Mouse (Mus musculus) heart, postnatal 0 days (tissue): Measurements from ENCODE around the gene Mus81. TPM values are rescaled to one million over a fixed set of nuclear protein-coding genes. Genes with fewer than 3 reads are reported as not detected.

Experiments
- ATAC-seq: fragments of 200-750 bp; cut with Nextera tagmentation; 2 replicates; pipeline ENCODE4 v1.8.0; 2017; ENCODE audit warnings: low read depth, moderate number of reproducible peaks, moderate library complexity; ENCODE audit not compliant: insufficient read depth
- DNase-seq: peaks from one replicate; pipeline ENCODE4 v3.0.0-alpha.2; 2016; ENCODE audit warnings: low spot score
- H3K27ac ChIP-seq: fragments of 300-500 bp; sonication (generic); 2 replicates; pipeline ENCODE4 v1.5.1; 2014; ENCODE audit warnings: low read depth, mild to moderate bottlenecking
- H3K27me3 ChIP-seq: fragments of 300-500 bp; sonication (generic); 2 replicates; pipeline ENCODE4 v1.6.1; 2014; ENCODE audit warnings: low read length, mixed read lengths; ENCODE audit not compliant: control insufficient read depth, insufficient read depth
- H3K36me3 ChIP-seq: fragments of 300-500 bp; sonication (generic); replicated peaks from 2 replicates; pipeline ENCODE4 v1.6.1; 2014; ENCODE audit warnings: low read length, mixed read lengths; ENCODE audit not compliant: control insufficient read depth, insufficient read depth
- H3K4me1 ChIP-seq: fragments of 300-500 bp; sonication (generic); 2 replicates; pipeline ENCODE4 v1.6.1; 2014; ENCODE audit warnings: antibody characterized with exemption; ENCODE audit not compliant: control insufficient read depth, insufficient read depth
- H3K4me2 ChIP-seq: fragments of 300-500 bp; sonication (generic); 2 replicates; pipeline ENCODE4 v1.6.1; 2014; ENCODE audit warnings: low read depth, mild to moderate bottlenecking, low read length, moderate library complexity
- H3K4me3 ChIP-seq: fragments of 300-500 bp; sonication (generic); 2 replicates; pipeline ENCODE4 v1.5.1; 2014; ENCODE audit warnings: low read depth, low read length
- H3K9ac ChIP-seq: fragments of 300-500 bp; sonication (generic); replicated peaks from 2 replicates; pipeline ENCODE4 v1.6.1; 2014; ENCODE audit warnings: low read depth, low read length, mixed read lengths
- H3K9me3 ChIP-seq: fragments of 300-500 bp; sonication (generic); replicated peaks from 2 replicates; pipeline ENCODE4 v1.6.1; 2016; ENCODE audit warnings: low read length; ENCODE audit not compliant: control insufficient read depth
- CTCF ChIP-seq: IDR thresholded peaks from 2 replicates; pipeline ENCODE4 v1.5.1; 2016; ENCODE audit warnings: antibody characterized with exemption, control low read depth, low read depth
- EP300 ChIP-seq: IDR thresholded peaks from 2 replicates; pipeline ENCODE4 v1.6.1; 2016; ENCODE audit warnings: antibody characterized with exemption, low read depth
- WGBS: fragments of 180-500 bp; shearing (Covaris S2); extraction: QIAGEN DNeasy Blood & Tissue Kit; methylation state at CpG from one replicate; pipeline ENCODE4 v1.1.7; 2014; 5-methylcytosine and 5-hydroxymethylcytosine counted together
- polyA plus RNA-seq: library from polyadenylated mRNA; unstranded; fragments of >200 nt; fragmentation: Nextera tagmentation; extraction: Ambion mirVana; gene quantifications from 2 replicates; pipeline ENCODE4 v1.2.1, GENCODE M21; 2015
- total RNA-seq: library from RNA; depleted of rRNA; stranded (reverse); fragments of >200 nt; gene quantifications from 2 replicates; pipeline ENCODE4 v1.2.3, GENCODE M21; 2014; ENCODE audit warnings: low replicate concordance

Gene Mus81
- total and polyA plus RNA-seq, 2 experiments from 2014 or later, result 36.8 to 45.8 TPM

DNA sequence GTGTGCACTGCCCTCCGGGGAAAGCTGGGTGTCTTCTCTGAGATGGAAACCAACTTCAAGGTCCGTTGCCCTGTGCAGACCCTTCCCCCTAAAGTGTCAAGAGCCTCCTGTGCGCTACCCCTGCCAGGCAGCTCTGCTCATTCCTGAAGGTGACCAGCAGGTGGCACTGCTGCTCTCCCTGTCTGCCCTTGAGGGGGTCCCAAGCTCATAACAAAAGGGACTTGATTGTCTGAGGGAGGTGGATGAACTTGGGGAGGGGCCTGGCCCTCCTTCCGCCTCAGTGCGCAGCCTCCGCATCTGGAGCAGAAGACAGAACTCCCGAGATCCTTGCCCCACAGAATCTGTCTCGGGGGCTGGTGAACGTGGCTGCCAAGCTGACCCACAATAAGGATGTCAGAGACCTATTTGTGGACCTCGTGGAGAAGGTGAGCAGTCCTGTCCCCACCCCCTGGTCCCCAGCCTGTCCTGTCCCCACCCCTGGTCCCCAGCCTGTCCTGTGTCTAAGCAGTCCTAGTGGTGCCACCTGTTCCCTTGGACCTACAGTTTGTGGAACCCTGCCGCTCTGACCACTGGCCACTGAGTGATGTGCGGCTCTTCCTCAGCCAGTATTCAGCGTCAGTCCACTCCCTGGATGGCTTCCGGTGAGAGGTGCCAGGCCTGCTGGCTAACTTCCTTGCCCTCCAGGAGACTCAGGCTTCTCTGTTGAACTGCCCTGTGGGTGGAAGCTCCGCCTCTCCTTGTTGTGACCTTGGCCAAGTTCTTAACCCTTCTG, 24.2 kb downstream of the Mus81 start:
- Histone ChIP-seq H3K9ac (no peak overlapping the region), H3K4me1 (peaks cover 6% of the 10 kb centered on the region), H3K36me3 (peaks cover 51% of the 10 kb centered on the region), H3K4me2 (peak overlapping the region; percentile 49), H3K27me3 (no peaks in the 10 kb centered on the region), H3K27ac (peak overlapping the region; percentile 90), H3K4me3 (peak overlapping the region; percentile 31), H3K9me3 (no peaks in the 10 kb centered on the region)
- TF ChIP-seq EP300 (no peak), CTCF (peak; percentile 95)
- peak; percentile 67 for ATAC-seq
- DNase-seq, result peak; percentile 81
- WGBS, result 19% methylated on average over 15 of the region's 15 CpGs

- no peak for DNase-seq
- Histone ChIP-seq H3K36me3 (peaks cover 51% of the 10 kb centered on the region), H3K4me1 (peaks cover 11% of the 10 kb centered on the region), H3K4me2 (no peak overlapping the region), H3K27ac (no peak overlapping the region), H3K9me3 (no peaks in the 10 kb centered on the region), H3K4me3 (no peak overlapping the region), H3K9ac (no peak overlapping the region), H3K27me3 (no peaks in the 10 kb centered on the region)
- WGBS, result 89% methylated on average over 9 of the region's 9 CpGs
- no peak for ATAC-seq
- TF ChIP-seq EP300 (no peak), CTCF (no peak)
Observed at GRCm38 (mm10) chr19:5463212-5463611, 25.0 kb downstream of the Mus81 start.

- H3K4me2 ChIP-seq, result peak overlapping the region; percentile 94
- peak overlapping the region; percentile 79 for H3K4me3 ChIP-seq
- TF ChIP-seq CTCF, result no peak
- TF ChIP-seq EP300, result no peak
- no peak for DNase-seq
- ATAC-seq, result no peak
- no peak overlapping the region for H3K27ac ChIP-seq
- WGBS, result 83% methylated on average over 6 of the region's 6 CpGs
- H3K36me3 ChIP-seq, result peaks cover 34% of the 10 kb centered on the region
- H3K4me1 ChIP-seq, result peaks cover 20% of the 10 kb centered on the region
- H3K9me3 ChIP-seq, result no peaks in the 10 kb centered on the region
- H3K27me3 ChIP-seq, result no peaks in the 10 kb centered on the region
- H3K9ac ChIP-seq, result peak overlapping the region; percentile 73
Observed at GRCm38 (mm10) chr19:5461411-5461810, 26.8 kb downstream of the Mus81 start.

GRCm38 (mm10) chr19:5460465-5460911, 27.7 kb downstream of the Mus81 start, which contains the start of gene Fibp:
Gene Fibp (plus strand): TSS chr19:5460615.
- Histone ChIP-seq H3K27ac (peak within 1 kb of the TSS; percentile 79), H3K9ac (peak within 1 kb of the TSS; percentile 73), H3K4me2 (peak within 1 kb of the TSS; percentile 94), H3K4me1 (peaks cover 28% of the 10 kb centered on the region), H3K9me3 (no peaks in the 10 kb centered on the region), H3K27me3 (no peaks in the 10 kb centered on the region), H3K4me3 (peak within 1 kb of the TSS; percentile 79), H3K36me3 (peaks cover 24% of the 10 kb centered on the region)
- no peak for TF ChIP-seq CTCF
- peak; percentile 66; the same call in 1 of the 2 replicates for TF ChIP-seq EP300
- WGBS, result under 1% methylated on average over 32 of the region's 32 CpGs
- ATAC-seq (peak; percentile 53), DNase-seq (peak; percentile 81)

DNA sequence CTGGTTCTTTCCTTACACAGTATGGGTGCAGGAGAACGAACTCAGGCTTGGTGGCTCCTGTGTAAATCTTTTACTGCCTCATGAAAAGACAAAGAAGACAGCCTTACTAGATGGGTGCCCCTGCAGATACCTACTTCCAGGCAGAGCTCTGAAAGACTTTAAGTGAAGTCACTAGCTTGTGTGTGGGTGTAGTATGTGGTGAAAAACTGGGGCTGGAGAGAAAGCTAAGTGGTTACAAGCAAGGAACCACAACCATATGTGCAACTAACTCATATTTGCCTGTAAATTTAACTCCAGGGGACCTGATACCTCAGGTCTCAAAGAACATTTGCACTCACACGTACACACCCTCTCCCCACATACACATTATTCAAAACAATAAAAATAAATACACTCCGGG, 28.3 kb downstream of the Mus81 start:
- Histone ChIP-seq H3K9me3 (no peaks in the 10 kb centered on the region), H3K36me3 (peaks cover 19% of the 10 kb centered on the region), H3K4me2 (peak overlapping the region; percentile 94), H3K4me3 (peak overlapping the region; percentile 79), H3K4me1 (peaks cover 31% of the 10 kb centered on the region), H3K27ac (peak overlapping the region; percentile 79), H3K27me3 (no peaks in the 10 kb centered on the region), H3K9ac (peak overlapping the region; percentile 73)
- WGBS, result 24% methylated on average over 3 of the region's 3 CpGs
- TF ChIP-seq EP300 (no peak), CTCF (no peak)
- no peak for ATAC-seq
- DNase-seq, result no peak
